Mouse (Mus musculus) layer of hippocampus, adult 9-11 months (tissue): ENCODE measurements at regions not wholly inside any gene's neighbourhood (a gene's known extent, or its start where the extent isn't known, plus 50 kb on each side); places are given as distances from the start of the nearest gene placed in this dataset.

Experiments used
- DNase-seq: peaks from one replicate; pipeline ENCODE4 v3.0.0; 2022

- DNase-seq = no peak
Observed at GRCm38 (mm10) chr11:19767871-19768270, 156.3 kb upstream of the Spred2 start.

DNA sequence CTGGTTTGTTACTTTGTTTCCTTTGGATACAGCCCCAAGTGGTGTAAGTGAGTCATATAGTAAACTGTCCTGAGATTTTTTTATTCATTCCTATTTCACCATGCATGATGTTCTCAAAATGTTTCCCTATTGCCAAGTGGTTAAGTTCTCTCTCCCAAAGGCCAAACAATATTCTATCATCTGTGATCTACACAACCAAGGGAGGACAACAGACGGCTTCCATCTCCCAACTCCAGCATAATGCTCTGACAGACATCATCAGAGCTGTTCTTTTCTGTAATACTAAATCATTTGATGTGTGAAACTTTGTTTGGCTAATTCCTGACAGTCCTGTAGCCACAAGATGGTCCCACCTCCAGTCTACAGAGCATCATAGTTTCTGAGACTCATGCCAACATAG is 155.2 kb upstream of the Spred2 start:
- DNase-seq = no peak

DNA sequence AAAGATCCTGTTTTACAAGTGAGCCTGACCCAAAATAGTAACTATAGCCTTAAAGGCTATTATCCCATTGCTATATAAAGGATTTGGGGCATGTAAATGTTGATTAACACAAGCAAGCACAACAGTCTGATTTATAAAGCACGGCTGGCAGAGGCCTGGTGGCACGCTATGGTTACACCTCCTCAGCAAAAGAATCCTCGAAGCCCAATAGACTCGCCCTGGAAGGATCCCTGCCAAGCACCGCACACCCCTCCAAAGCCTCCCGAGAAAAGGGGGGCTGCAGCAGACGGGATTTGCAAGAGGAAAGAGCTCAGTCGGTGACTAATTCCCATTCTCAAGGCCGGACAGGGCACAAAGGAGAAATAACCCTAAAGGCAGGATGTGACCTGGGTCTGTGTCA is 150.2 kb upstream of the Spred2 start:
- no peak for DNase-seq

DNA sequence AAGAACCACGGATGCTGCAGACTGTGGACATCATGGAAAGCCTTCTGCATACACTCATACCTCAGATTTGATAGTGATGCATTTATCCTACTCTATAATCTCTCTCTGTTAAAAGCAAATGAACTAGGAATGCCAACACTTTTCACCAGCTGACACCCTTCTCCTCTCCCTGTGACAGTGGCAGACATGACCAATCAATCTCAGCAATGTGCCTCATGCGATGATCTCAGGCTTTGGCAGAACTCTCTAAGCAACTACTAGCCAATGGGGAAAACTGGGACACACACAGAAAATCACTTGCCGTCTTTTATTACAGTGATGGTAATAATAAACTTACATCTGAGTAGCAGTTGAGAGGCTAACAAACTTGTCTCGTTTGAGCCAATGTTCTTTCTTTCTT is 148.4 kb upstream of the Spred2 start:
- no peak for DNase-seq

DNA sequence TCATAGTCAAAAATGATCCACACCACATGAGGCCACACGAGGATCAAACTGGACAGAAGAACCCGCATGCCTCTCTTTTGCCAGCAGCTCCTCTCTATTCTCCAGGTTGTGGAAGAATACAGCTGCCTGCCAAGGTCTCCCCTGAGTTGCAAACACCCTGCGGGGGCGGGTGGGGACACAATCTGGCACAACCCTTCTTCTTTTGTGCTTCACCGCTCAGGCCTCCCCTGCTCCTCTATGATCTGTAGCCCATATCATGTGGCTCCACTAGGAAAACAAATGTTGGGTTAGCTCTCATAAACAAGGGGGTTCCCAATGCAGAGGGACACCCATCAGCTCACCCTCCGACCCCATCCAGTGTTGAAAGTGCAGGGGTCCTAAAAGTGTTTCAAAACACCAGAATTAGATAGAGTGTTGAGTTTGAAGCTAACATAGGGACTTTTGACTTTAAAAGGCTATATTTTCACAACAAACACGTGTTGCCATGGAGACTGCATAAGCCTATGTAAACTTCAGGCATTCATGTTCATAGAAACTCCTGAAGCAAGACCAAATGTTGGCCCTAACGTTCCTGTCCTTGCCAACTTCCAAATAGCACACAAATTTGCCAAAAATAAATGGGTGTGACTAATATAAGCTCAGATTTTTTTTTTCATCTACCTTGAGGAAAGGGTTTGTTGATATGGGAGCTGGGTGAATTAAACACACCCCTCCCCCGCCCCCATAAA is 147.5 kb upstream of the Spred2 start:
- no peak for DNase-seq

DNA sequence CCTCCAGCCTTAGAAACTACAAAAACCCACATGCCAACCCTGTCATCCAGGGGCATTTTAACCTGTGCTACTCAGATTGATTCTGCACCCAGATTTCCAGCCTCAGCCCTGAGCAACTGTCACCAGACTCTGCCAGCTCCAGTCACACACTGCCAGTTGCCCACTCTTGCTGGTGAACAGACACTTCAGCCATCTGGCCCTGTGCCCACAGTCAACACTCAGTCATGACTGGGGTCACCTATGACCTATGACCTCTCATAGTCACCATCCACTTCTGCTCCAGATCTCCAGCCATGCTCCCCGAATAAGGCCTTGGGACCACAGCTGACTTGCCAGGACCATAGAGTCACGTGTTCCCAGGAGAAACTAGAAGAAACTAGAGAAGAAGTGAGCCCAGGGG is 146.0 kb upstream of the Spred2 start:
- DNase-seq = no peak

DNA sequence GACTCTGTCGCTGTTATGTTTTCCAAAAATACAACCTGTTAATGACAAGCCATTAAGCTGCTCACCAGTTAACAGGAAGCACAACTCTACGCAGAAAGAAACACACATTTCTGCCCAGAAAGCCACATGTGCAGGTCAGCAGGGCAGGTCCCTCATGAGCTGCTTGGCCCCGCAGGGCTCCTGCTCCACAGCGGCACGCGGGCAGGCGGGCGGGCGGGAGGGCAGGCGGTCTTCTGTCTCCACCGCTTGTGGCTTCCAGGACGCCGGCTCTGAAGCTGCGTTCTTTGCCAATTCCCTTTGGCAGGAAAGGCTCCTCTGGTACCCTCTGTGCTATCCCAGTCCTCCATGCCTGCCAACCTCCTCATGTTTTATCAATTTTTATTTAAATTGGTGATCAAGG is 139.1 kb upstream of the Spred2 start:
- no peak for DNase-seq

DNA sequence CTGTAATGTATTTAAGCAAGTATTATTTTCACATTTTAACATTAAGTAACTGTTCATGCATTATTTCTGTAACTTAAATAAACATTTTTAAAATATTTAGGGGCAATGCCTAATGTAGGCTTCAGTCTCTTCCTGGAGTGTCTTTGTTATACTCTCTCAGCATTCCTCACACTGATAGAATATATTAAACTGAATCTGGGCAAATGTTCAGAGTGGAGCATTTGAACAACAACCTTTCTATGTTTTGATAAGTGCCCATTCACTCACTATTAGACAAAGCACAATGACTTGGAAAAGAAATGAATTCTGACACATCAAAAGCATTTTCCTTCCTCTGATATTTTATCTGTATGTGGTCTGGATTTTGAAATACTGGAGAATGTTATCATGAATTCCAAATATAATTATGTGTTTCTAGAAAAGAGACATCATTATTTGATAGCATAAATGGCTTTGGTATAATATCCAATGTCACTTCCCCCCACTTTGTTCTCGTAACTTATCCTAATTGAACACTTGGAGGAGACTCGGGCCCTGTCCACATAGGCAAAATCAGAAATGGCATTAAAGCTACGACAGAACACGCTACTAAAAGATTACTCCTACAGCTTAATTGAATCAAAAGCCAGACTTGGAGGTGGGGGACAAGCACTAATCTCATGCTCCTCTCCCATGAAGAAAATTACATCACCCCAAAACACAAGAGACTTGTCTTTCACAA is 127.1 kb upstream of the Spred2 start:
- DNase-seq = no peak

DNA sequence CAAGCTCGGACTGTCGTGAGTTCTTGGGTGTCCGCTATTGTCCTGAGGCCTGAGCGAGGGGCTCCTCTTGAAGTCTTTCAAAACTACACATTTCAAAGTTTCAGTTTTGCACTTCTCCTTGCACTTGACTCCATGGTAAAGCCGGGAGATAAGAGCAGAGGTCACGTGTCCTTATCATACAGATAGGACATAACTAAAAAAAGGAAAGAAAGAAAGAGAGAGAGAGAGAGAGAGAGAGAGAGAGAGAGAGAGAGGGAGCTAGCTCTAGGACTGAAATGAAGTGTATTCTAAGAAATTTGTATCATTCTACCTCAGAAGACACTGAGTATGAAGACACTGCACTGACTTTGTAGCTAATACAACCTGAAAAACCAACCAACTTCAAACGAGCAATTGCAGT is 114.8 kb upstream of the Spred2 start:
- DNase-seq = no peak

DNA sequence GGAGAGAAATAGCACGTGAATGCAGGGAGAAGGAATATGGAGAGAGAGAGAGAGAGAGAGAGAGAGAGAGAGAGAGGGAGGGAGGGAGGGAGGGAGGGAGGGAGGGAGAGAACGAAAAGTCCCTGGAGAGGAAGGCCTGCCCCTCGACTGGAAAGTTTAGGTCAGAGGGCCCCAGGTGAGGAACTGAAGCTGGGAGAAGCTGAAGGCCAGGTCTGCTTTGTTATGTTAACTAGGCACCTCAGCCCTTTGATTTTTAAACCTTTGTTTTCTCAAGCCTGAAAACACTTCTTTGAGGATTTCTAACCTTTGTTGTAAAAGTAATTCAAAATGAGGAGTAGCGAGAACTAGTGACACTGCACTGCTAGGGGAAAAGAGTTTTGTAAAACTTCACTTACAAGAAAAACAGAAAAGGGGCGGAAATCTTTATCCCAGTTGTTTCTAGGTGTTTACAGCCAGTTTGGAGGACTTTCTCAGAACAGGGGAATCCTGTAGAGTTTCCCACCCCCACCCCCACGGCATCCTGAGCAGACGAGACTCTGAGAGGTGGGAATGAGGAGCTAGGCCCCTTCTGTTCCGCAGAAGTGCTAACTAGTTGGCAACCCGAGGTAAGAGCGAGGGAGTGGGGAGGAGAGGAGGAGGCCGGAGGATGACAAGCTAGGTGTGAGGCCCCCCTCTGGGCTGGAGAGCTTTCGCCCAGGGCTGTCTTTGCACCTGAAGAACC is 112.7 kb upstream of the Spred2 start:
- no peak for DNase-seq

DNA sequence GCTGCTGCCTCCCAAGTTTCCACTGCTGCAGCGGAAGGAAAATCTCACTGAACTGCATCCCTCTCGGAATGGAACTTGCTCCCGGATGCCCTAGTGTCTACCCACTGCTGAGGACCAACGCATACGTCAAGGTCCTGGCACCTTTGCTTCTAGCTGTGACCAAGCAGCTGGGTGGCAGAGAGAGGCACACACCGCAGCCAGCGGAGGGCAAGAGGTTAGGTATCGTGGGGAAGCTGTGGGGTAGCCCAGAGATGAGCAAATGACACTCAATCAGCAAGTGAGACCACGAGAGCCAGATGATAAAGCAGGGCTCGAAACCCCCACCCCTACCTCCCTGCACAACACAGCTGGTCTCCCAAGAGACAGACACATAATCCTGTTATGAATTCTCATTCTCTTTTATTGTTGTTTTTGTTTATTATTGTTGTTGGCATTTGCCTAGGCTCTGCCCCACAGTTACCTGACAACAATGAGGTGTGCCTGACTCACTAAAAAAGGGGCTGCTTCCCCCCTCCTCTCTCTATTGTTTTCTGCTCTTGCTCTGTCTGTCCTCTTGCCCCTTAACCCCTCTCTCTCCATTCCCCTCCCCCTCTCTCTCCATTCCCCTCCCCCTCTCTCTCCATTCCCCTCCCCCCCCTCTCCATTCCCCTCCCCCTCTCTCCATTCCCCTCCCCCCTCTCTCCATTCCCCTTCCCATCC is 112.0 kb upstream of the Spred2 start:
- no peak for DNase-seq

DNA sequence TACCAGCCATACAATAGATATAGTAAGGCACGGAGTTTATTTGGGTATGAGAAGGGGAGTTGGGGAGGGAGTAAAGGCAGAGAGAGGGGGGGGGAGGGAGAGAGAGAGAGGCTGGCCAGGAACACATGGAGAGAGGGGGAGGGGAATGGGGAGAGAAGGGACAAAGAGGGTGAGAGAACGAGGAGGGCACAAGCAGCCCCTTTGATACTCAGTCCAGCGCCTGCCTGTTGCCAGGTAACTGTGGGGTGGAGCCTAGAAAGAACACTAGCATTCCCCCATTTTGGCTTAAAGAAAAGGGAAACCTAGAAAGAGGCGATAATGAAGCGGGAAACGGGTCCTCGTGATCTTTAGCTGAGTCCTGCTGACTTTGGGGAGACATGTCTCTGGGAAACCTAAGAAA is 110.6 kb upstream of the Spred2 start:
- no peak for DNase-seq

- DNase-seq = no peak
Observed at GRCm38 (mm10) chr11:19822991-19823390, 101.2 kb upstream of the Spred2 start.

GRCm38 (mm10) chr11:19823461-19823895 is 100.7 kb upstream of the Spred2 start:
- DNase-seq = peak; percentile 56

DNA sequence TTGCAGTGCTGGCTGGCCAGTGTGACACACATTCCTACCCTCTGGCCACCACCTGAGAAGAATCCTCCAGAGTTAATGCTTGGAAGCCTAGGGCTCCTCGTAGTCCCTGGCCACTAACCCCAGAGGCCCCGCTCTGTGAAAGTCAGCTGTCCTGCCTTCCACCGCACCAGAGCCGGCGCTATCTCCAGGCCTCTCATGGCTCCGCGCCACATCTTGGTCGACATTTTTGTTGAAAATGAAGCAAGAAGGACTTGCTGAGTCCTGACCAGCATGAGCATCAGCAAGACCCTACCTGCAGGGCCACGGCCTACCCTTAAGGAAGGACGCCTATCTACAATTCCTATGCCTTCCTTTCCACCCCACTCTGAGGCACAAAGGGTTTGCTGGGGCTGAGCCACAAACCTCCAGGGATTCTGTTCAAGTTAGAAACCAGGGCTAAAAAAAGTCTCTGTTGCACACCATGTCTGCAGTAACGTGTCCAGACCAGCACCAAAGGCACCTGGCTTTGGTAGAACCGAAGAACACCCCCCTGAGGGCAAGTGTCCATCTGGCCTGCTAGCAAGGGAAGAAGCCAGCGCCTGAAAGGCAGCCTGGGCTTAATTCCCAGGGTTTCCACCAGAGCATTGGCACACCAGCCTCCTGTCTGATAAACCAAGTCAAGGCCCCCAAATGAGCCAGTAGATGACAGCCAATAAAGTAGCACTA is 97.5 kb upstream of the Spred2 start:
- DNase-seq = no peak

DNA sequence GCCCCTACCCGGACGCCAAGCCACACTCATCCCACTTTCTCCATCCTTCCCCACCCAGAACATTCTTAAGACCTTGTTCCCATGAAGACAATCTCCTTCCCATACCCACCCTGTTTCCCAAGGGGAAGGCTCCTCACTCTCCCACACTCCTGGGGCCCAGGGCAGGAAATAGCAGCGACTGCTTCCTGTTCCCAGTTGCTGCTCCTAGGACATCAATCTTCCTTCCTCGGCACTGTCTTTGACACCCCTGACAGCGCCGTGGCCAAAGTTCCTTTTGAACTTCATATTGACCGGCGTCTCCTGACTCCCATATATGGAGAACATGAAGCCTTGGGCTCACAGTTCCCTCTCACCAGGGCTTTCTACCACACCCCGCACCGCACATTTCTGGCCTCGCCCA is 96.2 kb upstream of the Spred2 start:
- DNase-seq = no peak

- no peak for DNase-seq
Observed at GRCm38 (mm10) chr11:19828959-19829401, 95.2 kb upstream of the Spred2 start.

DNA sequence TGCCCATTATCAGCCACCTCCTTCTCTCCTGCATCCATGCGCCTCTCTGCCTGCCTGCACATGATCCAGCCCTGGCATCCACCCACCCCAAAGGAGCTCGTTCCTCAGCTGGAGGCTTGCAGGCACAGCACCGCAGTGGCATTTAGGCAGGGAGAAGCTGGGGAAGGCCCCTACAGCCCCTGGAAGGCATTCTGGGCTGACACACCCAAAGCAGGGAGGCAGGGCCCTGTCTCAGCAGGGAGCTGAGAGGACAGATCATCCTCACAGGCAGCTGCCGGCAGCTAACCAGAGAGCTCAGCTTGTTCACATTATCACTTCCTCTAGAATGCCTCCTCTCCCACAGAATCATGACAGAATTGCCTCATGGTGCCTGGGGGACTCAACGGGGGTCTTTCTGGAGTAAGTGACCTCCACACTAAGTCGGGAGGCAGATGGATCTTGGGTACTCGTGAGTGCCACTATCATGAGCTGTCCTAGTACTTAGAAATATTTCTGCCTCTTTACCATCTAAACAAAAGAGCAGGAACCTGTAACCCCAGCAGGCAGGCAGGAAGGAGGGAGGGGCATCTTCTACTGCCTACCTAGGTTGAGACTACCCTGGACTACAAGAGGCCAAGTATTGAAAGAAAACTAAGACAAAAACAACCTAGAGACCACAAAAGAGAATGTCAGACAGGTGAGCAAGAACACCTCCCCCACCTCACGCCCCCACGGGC is 94.5 kb upstream of the Spred2 start:
- DNase-seq = no peak

DNA sequence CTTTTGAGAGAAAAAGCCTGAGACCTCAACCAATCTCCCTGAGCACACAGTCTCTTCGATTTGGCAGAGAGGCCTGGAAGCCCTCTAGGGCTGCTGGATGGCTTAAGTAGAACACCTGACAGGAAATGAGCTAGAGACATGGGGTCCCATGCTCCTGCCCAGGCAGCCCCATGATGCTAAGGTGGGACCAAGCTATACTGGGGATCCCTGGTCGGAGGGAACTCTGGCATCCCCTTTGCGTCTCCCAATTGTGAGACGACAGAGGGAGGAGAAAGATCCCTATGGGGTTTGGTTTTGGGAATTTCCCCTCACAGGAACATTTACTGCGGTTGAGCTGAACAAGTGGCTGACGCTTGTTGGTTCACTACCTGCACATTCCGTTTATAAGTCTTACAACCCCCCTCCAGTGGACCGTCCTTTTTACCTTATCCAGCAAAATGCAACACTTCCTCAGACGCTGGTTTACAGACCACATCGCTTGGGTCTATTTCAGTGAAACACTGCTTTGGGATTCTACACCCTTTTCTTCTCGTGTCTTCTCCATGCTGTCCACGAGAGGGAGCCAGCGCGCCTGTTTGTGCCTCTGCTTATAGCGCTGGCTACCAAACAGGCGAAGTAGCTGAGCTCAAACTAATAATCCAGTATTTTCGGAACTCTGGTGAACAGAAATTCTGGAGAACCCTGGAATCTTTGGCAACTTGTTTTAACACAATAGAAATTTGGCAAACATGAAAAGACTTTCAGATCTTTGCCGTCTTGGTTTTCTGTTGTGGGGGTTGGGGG is 93.7 kb upstream of the Spred2 start:
- peak; percentile 63 for DNase-seq

GRCm38 (mm10) chr11:19834561-19834960 is 89.6 kb upstream of the Spred2 start:
- DNase-seq = no peak

DNA sequence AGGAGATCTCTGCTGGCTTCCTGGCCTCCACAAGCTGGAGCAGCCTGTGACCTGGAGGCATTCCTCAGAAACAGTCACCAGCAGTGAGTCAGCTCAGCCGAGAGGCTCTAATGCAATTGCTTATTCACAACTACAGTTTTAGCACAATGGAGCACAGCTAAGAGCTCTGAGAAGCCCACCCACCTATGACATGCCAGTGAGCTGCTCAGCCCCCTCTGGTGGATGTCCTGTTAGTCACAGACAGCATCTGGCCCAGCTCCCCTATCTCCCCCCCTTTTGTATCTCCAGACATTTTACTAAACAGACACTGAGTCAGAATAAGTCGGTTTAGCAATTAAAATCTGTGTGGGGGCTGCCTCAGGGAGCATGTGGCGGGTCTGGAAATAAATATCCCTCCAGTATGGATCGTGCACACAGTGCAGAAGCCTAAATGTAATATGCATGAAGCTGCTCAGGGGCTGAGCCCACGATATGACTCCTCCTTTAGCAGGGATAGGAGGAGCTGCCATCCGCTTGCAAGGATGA is 88.9 kb upstream of the Spred2 start:
- peak; percentile 89 for DNase-seq
